Mouse (Mus musculus) midbrain, embryonic 16.5 days (tissue): ENCODE data around the gene Rps27rt. TPM values are rescaled to one million over a fixed set of nuclear protein-coding genes. Genes with fewer than 3 reads are reported as not detected.
"Not testable (repeated sequence)": the region's sequence is repeated elsewhere in the genome, so short reads cannot be mapped to it uniquely, and the experiment has no call there.

Experiments
- ATAC-seq: fragments of 200-750 bp; cut with Nextera tagmentation; 2 replicates; pipeline ENCODE4 v1.8.0; 2017; ENCODE audit warnings: moderate TSS enrichment
- H3K27ac ChIP-seq: fragments of 300-500 bp; sonication (generic); 2 replicates; pipeline ENCODE4 v1.5.1; 2014; ENCODE audit warnings: mild to moderate bottlenecking, low read length, mixed read lengths
- H3K27me3 ChIP-seq: fragments of 300-500 bp; sonication (generic); 2 replicates; pipeline ENCODE4 v1.6.1; 2014; ENCODE audit warnings: low read depth, low read length, mixed read lengths; ENCODE audit not compliant: control insufficient read depth, insufficient read depth
- H3K36me3 ChIP-seq: fragments of 300-500 bp; sonication (generic); 2 replicates; pipeline ENCODE4 v1.6.1; 2014; ENCODE audit warnings: mild to moderate bottlenecking, low read length, moderate library complexity, mixed read lengths; ENCODE audit not compliant: control insufficient read depth, insufficient read depth
- H3K4me1 ChIP-seq: fragments of 300-500 bp; sonication (generic); 2 replicates; pipeline ENCODE4 v1.6.1; 2014; ENCODE audit warnings: mild to moderate bottlenecking, low read length, mixed read lengths; ENCODE audit not compliant: control insufficient read depth, insufficient read depth
- H3K4me2 ChIP-seq: fragments of 300-500 bp; sonication (generic); 2 replicates; pipeline ENCODE4 v1.6.1; 2014; ENCODE audit warnings: mild to moderate bottlenecking, low read length, mixed read lengths
- H3K4me3 ChIP-seq: fragments of 300-500 bp; sonication (generic); 2 replicates; pipeline ENCODE4 v1.5.1; 2014; ENCODE audit warnings: low read depth, mild to moderate bottlenecking, low read length, moderate library complexity, mixed read lengths
- H3K9ac ChIP-seq: fragments of 300-500 bp; sonication (generic); 2 replicates; pipeline ENCODE4 v1.6.1; 2014; ENCODE audit warnings: low read depth, low read length, mixed read lengths
- H3K9me3 ChIP-seq: fragments of 300-500 bp; sonication (generic); replicated peaks from 2 replicates; pipeline ENCODE4 v1.6.1; 2014; ENCODE audit warnings: mild to moderate bottlenecking, low read length, mixed read lengths; ENCODE audit not compliant: control insufficient read depth, poor library complexity, severe bottlenecking
- WGBS: fragments of 180-500 bp; shearing (Covaris S2); extraction: QIAGEN DNeasy Blood & Tissue Kit; methylation state at CpG from one replicate; pipeline ENCODE4 v1.1.7; 2014; 5-methylcytosine and 5-hydroxymethylcytosine counted together
- polyA plus RNA-seq: library from polyadenylated mRNA; unstranded; fragments of >200 nt; fragmentation: Nextera tagmentation; extraction: Ambion mirVana; gene quantifications from 2 replicates; pipeline ENCODE4 v1.2.1, GENCODE M21; 2015

Rps27rt gene
- polyA plus RNA-seq, result 103 and 121 TPM in 2 replicates

GRCm38 (mm10) chr9:114982689-114983360 lies at the start of gene Rps27rt:
Gene Rps27rt, minus strand, starts transcription at chr9:114982739.
- Histone ChIP-seq H3K4me2 (no peak within 1 kb of the TSS), H3K9me3 (no peaks in the 10 kb centered on the region; the same call in 1 of the 2 replicates), H3K27ac (no peak within 1 kb of the TSS), H3K27me3 (no peaks in the 10 kb centered on the region), H3K36me3 (no peaks in the 10 kb centered on the region), H3K9ac (no peak within 1 kb of the TSS), H3K4me3 (no peak within 1 kb of the TSS), H3K4me1 (peaks cover 6% of the 10 kb centered on the region; the same call in 1 of the 2 replicates)
- ATAC-seq, result no peak
- 95% methylated on average over 16 of the region's 16 CpGs for WGBS

- not testable (repeated sequence) for H3K4me3 ChIP-seq, H3K27me3 ChIP-seq, H3K9me3 ChIP-seq, ATAC-seq, H3K4me2 ChIP-seq, H3K4me1 ChIP-seq, H3K36me3 ChIP-seq, H3K9ac ChIP-seq, H3K27ac ChIP-seq
- WGBS, result 90% methylated on average over 1 of the region's 1 CpGs
Observed at GRCm38 (mm10) chr9:115031046-115031445, 48.5 kb upstream of the Rps27rt start.

GRCm38 (mm10) chr9:115030581-115030980 lies 48.0 kb upstream of the Rps27rt start:
- Histone ChIP-seq H3K4me1 (no peaks in the 10 kb centered on the region), H3K9ac (no peak overlapping the region), H3K9me3 (0 out of 2 replicates have a peak, but pooled peaks cover 2% of the 10 kb centered on the region), H3K27me3 (no peaks in the 10 kb centered on the region), H3K4me2 (no peak overlapping the region), H3K27ac (no peak overlapping the region), H3K36me3 (no peaks in the 10 kb centered on the region), H3K4me3 (no peak overlapping the region)
- no peak for ATAC-seq
- WGBS, result 27% methylated on average over 4 of the region's 4 CpGs

- Histone ChIP-seq H3K36me3 (no peaks in the 10 kb centered on the region), H3K9me3 (0 out of 2 replicates have a peak, but pooled peaks cover 2% of the 10 kb centered on the region), H3K27ac (no peak overlapping the region), H3K4me1 (no peaks in the 10 kb centered on the region), H3K4me3 (no peak overlapping the region), H3K9ac (no peak overlapping the region), H3K4me2 (no peak overlapping the region), H3K27me3 (no peaks in the 10 kb centered on the region)
- WGBS, result 3% methylated on average over 3 of the region's 3 CpGs
- peak; percentile 54; the same call in 1 of the 2 replicates for ATAC-seq
Observed at GRCm38 (mm10) chr9:115029307-115029706, 46.8 kb upstream of the Rps27rt start.

- Histone ChIP-seq H3K4me2 (no peak overlapping the region), H3K27ac (no peak overlapping the region), H3K27me3 (no peaks in the 10 kb centered on the region), H3K9ac (no peak overlapping the region), H3K4me3 (no peak overlapping the region), H3K4me1 (no peaks in the 10 kb centered on the region), H3K36me3 (no peaks in the 10 kb centered on the region), H3K9me3 (0 out of 2 replicates have a peak, but pooled peaks cover 2% of the 10 kb centered on the region)
- WGBS, result 85% methylated on average over 10 of the region's 10 CpGs
- ATAC-seq, result no peak
Observed at GRCm38 (mm10) chr9:115023708-115024383, 41.3 kb upstream of the Rps27rt start.

GRCm38 (mm10) chr9:115023137-115023536 lies 40.6 kb upstream of the Rps27rt start:
- no peak for ATAC-seq
- Histone ChIP-seq H3K4me3 (no peak overlapping the region), H3K4me1 (no peaks in the 10 kb centered on the region), H3K9me3 (0 out of 2 replicates have a peak, but pooled peaks cover 2% of the 10 kb centered on the region), H3K36me3 (no peaks in the 10 kb centered on the region), H3K9ac (no peak overlapping the region), H3K4me2 (no peak overlapping the region), H3K27ac (no peak overlapping the region), H3K27me3 (no peaks in the 10 kb centered on the region)
- 81% methylated on average over 3 of the region's 3 CpGs for WGBS

- 94% methylated on average over 2 of the region's 2 CpGs for WGBS
- ATAC-seq, result no peak
Observed at GRCm38 (mm10) chr9:115021419-115021818, 38.9 kb upstream of the Rps27rt start.

GRCm38 (mm10) chr9:115020141-115020540 lies 37.6 kb upstream of the Rps27rt start:
- Histone ChIP-seq H3K4me1 (no peaks in the 10 kb centered on the region), H3K4me2 (no peak overlapping the region), H3K9ac (no peak overlapping the region), H3K9me3 (no peaks in the 10 kb centered on the region), H3K4me3 (no peak overlapping the region), H3K36me3 (no peaks in the 10 kb centered on the region), H3K27me3 (no peaks in the 10 kb centered on the region), H3K27ac (no peak overlapping the region)
- WGBS, result 92% methylated on average over 7 of the region's 7 CpGs
- ATAC-seq, result no peak

More at GRCm38 (mm10) chr9:115021419-115021818, 38.9 kb upstream of the Rps27rt start:
- no peaks in the 10 kb centered on the region for H3K27me3 ChIP-seq
- no peaks in the 10 kb centered on the region for H3K4me1 ChIP-seq
- H3K9ac ChIP-seq, result no peak overlapping the region
- H3K36me3 ChIP-seq, result no peaks in the 10 kb centered on the region
- H3K9me3 ChIP-seq, result 0 out of 2 replicates have a peak, but pooled peaks cover 2% of the 10 kb centered on the region
- no peak overlapping the region for H3K4me2 ChIP-seq
- H3K27ac ChIP-seq, result no peak overlapping the region
- H3K4me3 ChIP-seq, result no peak overlapping the region

- Histone ChIP-seq H3K27ac (no peak overlapping the region), H3K9ac (no peak overlapping the region), H3K27me3 (no peaks in the 10 kb centered on the region), H3K4me3 (no peak overlapping the region), H3K9me3 (peaks cover 3% of the 10 kb centered on the region; the same call in 1 of the 2 replicates), H3K4me1 (no peaks in the 10 kb centered on the region; the same call in 1 of the 2 replicates), H3K4me2 (no peak overlapping the region), H3K36me3 (no peaks in the 10 kb centered on the region)
- ATAC-seq, result no peak
- 63% methylated on average over 12 of the region's 12 CpGs for WGBS
Observed at GRCm38 (mm10) chr9:115012367-115012766, 29.8 kb upstream of the Rps27rt start.
